Mouse (Mus musculus) left cerebral cortex, postnatal 36 days (tissue): Measurements from ENCODE around the gene Gata3. TPM values are rescaled to one million over a fixed set of nuclear protein-coding genes. Genes with fewer than 3 reads are reported as not detected.

Source experiments
- DNase-seq, 2 experiments: peaks; one replicate each; pipeline ENCODE4 v3.0.0; 2021 to 2022; ENCODE audit warnings: low spot score in 2 of 2, mixed read lengths in 1 of 2
- intact Hi-C: fragments of 180-260 bp; cut with DNase I; formaldehyde crosslinking; loops from one replicate; pipeline ENCODE4 v1.15.1; 2025
- total RNA-seq, 2 experiments: library from RNA; stranded (reverse); gene quantifications; 2 replicates each; pipeline ENCODE4 v1.2.3; 2021

Gene Gata3
- total RNA-seq, result not detected

GRCm38 (mm10) chr2:9889651-9890183 lies at the start of gene Gata3:
Gata3 (minus strand) TSS chr2:9890034.
- intact Hi-C loops, result loop anchor here (10.0 kb wide), 3 partner anchors 115 to 1215 kb away; no protein-coding TSS in a partner anchor

GRCm38 (mm10) chr2:9939250-9939649 lies 49.4 kb upstream of the Gata3 start:
- intact Hi-C loops, result no loop called here
- DNase-seq, result no peak

More at GRCm38 (mm10) chr2:9889651-9890183, at the start of gene Gata3:
- DNase-seq, result no peak

GRCm38 (mm10) chr2:9935965-9936364 lies 46.1 kb upstream of the Gata3 start:
- intact Hi-C loops, result no loop called here

GRCm38 (mm10) chr2:9926905-9927283 lies 37.1 kb upstream of the Gata3 start:
- intact Hi-C loops, result no loop called here
- DNase-seq, result no peak

More at GRCm38 (mm10) chr2:9935965-9936364, 46.1 kb upstream of the Gata3 start:
- no peak for DNase-seq

GRCm38 (mm10) chr2:9926194-9926904 lies 36.5 kb upstream of the Gata3 start:
- DNase-seq, result no peak
- intact Hi-C loops, result no loop called here

- intact Hi-C loops, result no loop called here
- DNase-seq, result no peak
Observed at GRCm38 (mm10) chr2:9918691-9919471, 29.0 kb upstream of the Gata3 start.

- intact Hi-C loops, result no loop called here
- DNase-seq, result no peak
Observed at GRCm38 (mm10) chr2:9917602-9918001, 27.8 kb upstream of the Gata3 start.

- no peak for DNase-seq
- intact Hi-C loops, result no loop called here
Observed at GRCm38 (mm10) chr2:9905995-9906394, 16.2 kb upstream of the Gata3 start.

GRCm38 (mm10) chr2:9903854-9904560 lies 14.2 kb upstream of the Gata3 start:
- intact Hi-C loops, result no loop called here

GRCm38 (mm10) chr2:9897846-9898245 lies 8.0 kb upstream of the Gata3 start:
- DNase-seq, result no peak
- intact Hi-C loops, result no loop called here

More at GRCm38 (mm10) chr2:9903854-9904560, 14.2 kb upstream of the Gata3 start:
- no peak for DNase-seq

GRCm38 (mm10) chr2:9896097-9896770 lies 6.4 kb upstream of the Gata3 start:
- intact Hi-C loops, result no loop called here
- no peak for DNase-seq

GRCm38 (mm10) chr2:9894836-9895593 lies 5.2 kb upstream of the Gata3 start:
- intact Hi-C loops, result no loop called here
- DNase-seq, result no peak

GRCm38 (mm10) chr2:9893272-9893953 lies 3.6 kb upstream of the Gata3 start:
- DNase-seq, result no peak
- intact Hi-C loops, result no loop called here

- no peak for DNase-seq
- intact Hi-C loops, result no loop called here
Observed at GRCm38 (mm10) chr2:9892541-9892940, 2.7 kb upstream of the Gata3 start.

GRCm38 (mm10) chr2:9890906-9891305 lies 1.1 kb upstream of the Gata3 start:
- intact Hi-C loops, result no loop called here
- DNase-seq, result no peak

GRCm38 (mm10) chr2:9890251-9890650 lies 417 bp upstream of the Gata3 start:
- no peak for DNase-seq
- intact Hi-C loops, result no loop called here

- no peak for DNase-seq
- intact Hi-C loops, result loop anchor here (10.0 kb wide), 3 partner anchors 116 to 1214 kb away; no protein-coding TSS in a partner anchor
Observed at GRCm38 (mm10) chr2:9888913-9889650, 752 bp downstream of the Gata3 start, which contains the start of gene 9230102O04Rik. 9230102O04Rik (minus strand) TSS chr2:9889540.
